Mouse (Mus musculus) gastrocnemius, adult 18-20 months (tissue): ENCODE measurements at regions not wholly inside any gene's neighbourhood (a gene's known extent, or its start where the extent isn't known, plus 50 kb on each side); places are given as distances from the start of the nearest gene placed in this dataset.
A peak's percentile ranks its signal among the peaks of the same experiment; 100 is the strongest.

ENCODE experiments used
- DNase-seq: peaks from one replicate; pipeline ENCODE4 v3.0.0; 2021; ENCODE audit warnings: low spot score

- DNase-seq: no peak
Observed at GRCm38 (mm10) chr15:97504325-97504724, 201.3 kb downstream of the Rpap3 start.

DNA sequence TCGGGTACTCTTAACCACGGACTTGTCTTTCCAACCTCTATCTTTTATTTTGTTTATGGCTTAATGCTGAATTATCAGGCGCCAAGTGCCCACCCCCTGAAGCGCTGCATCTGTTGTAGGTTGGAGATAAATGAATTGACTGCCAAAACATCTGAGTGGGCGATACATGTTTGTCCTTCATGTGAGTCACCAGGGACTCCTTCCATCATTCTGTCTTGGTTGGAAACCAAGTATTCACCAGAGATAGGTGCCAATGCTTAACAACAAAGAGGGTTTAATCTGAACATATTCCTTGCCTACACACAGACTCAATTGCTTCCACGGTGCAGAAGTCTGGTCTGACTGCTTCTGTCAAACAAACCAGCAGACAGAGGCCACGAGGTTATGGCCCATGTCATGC lies 203.6 kb downstream of the Rpap3 start:
- DNase-seq: no peak

GRCm38 (mm10) chr15:97501420-97501819 lies 204.2 kb downstream of the Rpap3 start:
- no peak for DNase-seq

DNA sequence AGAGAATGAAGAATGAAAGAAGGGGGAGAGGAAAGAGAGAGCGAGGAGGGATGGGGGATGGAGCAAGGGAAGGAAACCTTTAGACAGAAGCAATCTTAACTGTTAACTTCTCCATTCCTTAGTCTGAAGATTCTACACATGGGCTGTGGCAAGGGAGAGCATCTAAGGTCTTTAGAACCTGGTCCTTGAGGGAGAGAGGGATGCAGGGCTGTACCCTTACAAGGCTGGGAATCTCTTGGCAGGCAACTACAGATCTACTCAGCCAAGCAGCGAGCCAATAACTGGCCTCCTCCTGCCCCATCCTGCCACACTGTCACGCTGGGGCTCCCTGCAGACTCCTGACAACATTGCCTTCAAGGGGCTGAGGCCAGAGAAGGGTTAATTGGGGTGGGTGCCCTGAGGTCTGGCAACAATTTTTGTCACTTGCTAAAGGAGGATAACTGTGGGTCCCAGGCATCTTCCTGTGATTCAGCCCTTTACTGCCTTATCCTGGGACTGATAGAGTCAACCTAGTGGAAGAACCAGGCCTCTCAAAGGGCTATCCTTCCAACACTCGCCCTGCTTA lies 205.7 kb downstream of the Rpap3 start:
- no peak for DNase-seq

- DNase-seq: no peak
Observed at GRCm38 (mm10) chr15:97499240-97499639, 206.4 kb downstream of the Rpap3 start.

DNA sequence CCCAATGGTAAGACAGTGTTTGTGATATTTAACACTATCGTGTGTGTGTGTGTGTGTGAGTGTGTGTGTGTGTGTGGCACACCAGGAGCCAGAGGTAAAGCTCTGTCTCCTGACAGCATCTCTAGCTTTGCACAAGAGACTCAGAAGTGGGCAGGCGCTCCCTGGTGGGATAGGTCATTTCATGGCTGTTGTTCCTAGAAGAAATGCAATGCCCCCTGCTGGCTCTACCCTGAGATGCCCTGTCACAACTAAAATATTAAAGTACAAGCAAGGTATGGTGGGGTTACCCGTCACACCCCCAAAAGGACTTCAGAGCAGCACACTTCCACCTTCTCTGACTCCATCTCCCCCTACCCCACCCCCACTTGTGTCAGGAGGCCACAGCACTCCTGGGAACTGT lies 207.2 kb downstream of the Rpap3 start:
- DNase-seq: no peak

GRCm38 (mm10) chr15:97496026-97496425 lies 209.6 kb downstream of the Rpap3 start:
- DNase-seq: no peak

- no peak for DNase-seq
Observed at GRCm38 (mm10) chr15:97493340-97493739, 212.3 kb downstream of the Rpap3 start.

GRCm38 (mm10) chr15:97491796-97492195 lies 213.8 kb downstream of the Rpap3 start:
- DNase-seq: no peak

- no peak for DNase-seq
Observed at GRCm38 (mm10) chr15:97487425-97487824, 218.2 kb downstream of the Rpap3 start.

- no peak for DNase-seq
Observed at GRCm38 (mm10) chr15:97471986-97472779, 225.1 kb upstream of the Amigo2 start.

- DNase-seq: no peak
Observed at GRCm38 (mm10) chr15:97471476-97471875, 224.4 kb upstream of the Amigo2 start.

DNA sequence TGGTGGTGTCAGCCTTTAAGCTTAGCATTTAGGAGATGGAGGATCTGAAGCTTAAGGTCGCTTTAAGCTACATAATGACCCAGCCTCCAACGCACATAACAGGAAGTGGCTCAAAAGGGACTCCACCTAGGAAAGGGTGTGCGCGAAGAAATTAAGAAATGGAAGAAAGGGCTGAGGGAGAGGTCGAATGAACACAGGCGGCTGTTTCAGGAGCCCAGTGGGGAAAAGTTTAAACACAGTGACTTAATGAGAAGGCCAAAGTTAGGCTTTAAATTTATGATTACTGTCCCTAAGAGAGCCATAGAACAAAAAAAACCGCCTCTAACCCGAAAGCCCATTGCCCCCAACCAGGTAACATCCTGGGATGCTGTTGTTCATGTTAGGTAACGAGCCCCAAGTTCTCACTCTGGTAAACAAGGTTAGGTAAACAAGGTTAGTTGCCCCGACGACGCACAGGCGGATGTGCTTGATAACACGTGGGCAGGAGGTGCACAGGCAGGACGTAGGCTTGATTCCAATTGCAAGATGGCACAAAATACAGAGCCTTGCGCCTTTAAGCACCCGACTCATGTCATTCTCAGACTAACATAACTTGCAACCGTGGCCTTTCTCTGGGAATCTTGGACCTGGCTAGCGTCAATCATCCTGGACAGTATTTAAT lies 222.7 kb upstream of the Amigo2 start:
- DNase-seq: no peak

DNA sequence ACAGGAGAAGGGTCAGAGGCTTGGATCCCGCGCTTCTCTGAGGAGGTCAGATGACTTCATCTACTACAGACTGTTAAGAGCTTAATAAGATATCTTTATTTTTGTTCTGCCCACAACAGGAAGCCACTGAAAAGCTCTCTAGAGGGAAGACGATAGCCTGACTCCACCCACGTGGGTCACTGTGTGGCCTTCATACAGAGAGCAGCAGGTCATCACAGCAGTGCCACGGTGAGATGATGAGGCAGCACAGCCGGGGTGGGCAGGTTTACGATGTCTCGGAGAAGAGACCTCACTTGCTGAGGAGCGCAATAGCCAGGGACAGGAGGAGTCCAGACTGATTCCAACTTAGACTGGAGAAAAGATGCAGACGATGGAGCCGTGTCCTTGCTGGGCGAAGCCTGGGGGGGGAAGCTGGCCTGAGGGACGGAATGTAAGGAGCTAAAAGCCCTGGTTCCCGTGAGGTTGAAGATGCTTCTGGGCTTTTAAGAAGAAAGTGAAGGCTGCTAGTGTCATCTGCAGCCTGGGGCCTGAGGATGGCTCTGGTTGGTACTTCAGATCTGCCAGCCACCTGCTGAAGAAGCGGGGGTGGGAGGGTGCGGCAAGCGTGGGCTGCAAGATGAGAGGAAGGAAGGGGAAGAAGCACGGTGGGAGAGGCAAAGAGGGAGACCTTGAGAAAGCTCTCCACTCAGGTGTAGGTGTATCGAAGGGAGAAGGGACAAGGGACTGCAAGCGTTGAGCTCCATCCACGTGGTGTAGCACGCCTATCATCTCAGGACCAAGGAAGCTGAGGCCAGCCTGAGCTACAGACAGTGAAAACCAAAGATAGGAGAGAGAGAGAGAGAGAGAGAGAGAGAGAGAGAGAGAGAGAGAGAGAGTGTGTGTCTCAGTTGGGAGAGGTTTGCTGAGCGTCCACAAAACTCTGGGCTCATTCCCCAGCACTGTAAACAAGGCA lies 221.9 kb upstream of the Amigo2 start:
- DNase-seq: no peak

DNA sequence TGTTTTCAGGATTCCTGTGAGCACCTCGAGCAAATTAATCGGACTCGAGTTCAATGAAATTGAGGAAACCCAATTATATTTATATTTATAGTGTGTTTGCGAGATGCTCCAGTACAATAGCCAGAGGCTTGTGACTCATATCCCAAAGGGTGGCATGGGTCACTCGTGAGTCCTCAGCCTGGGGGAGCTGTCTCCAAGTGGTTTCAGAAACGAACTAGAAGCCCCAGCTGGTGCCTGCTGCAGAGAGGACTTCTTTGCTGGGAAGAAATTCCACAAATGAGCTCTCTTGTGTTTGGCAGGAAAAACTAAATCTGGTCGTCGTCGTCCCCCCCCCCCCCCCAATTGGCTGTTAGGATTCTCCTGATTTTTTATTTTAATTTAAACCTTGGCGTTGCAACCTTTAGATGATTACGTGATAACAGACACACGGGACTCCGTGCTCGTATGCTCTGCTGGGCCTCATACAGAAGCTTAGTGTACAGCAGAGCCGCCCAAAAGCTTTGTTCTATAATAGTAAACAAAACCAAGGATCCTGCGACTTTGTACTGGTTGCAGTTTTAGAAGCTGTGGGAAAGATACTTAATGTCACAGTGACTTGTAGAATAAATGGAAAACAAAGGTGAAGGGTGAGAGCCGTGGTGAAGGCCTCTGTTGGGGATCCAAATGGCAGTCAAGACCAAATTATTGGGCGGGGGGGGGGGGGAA lies 220.8 kb upstream of the Amigo2 start:
- no peak for DNase-seq

DNA sequence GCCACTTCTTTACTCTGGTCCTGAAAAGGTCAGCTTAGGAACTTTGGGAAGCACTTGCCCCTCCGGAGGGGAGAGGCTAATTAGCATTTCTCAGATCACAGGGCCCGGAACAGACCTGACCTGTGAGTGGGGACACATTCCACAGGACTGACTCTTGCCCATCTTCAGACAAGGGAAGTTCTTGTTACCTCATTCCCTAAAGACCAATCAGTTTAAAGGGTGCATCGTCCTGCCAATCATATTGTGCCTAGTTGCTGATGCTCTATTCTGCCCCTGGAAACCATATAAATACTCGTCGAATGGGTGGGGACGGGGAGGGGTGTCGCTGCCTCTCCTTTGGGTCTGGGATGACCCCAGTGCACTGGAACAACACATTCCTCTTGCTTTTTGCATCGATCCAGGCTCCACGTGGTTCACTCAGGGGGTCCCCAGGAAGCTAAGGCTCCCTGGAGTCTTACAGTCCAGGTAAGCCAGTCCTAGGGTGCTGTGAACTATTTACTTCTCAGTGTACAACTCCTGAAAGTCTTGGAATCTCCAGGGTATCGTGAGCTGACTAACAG lies 219.9 kb upstream of the Amigo2 start:
- no peak for DNase-seq

GRCm38 (mm10) chr15:97466110-97466509 lies 219.0 kb upstream of the Amigo2 start:
- DNase-seq: no peak

GRCm38 (mm10) chr15:97465366-97465765 lies 218.3 kb upstream of the Amigo2 start:
- DNase-seq: no peak

DNA sequence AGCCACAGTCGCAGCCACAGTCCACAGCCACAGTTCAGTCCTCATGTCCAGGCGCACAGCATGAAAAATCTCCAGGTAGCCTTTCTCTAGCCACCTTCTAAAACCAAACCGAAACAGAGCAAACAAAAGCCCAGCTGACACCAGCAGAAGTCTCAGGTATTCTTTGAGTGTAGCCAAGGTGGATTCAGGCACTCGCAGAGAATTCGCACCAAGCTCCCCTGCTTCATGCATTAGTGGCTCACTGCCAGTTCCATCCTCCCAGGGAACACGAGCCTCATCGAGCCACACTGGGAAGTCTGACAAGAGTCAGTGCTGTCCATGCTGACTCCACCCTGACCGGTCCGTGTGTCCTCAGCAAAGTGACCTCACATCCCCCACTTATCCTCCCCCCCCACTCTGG lies 217.7 kb upstream of the Amigo2 start:
- peak; percentile 17 for DNase-seq

- DNase-seq: no peak
Observed at GRCm38 (mm10) chr15:97462587-97462986, 215.5 kb upstream of the Amigo2 start.

GRCm38 (mm10) chr15:97462006-97462405 lies 214.9 kb upstream of the Amigo2 start:
- DNase-seq: no peak
